Mouse (Mus musculus) neural tube, embryonic 11.5 days (tissue): ENCODE results near the gene Fam8a1. TPM values are rescaled to one million over a fixed set of nuclear protein-coding genes. Genes with fewer than 3 reads are reported as not detected.
A peak's percentile ranks its signal among the peaks of the same experiment; 100 is the strongest.

Source experiments
- ATAC-seq: fragments of 200-750 bp; cut with Nextera tagmentation; 2 replicates; pipeline ENCODE4 v1.8.0; 2017; ENCODE audit warnings: moderate number of reproducible peaks, mild to moderate bottlenecking, moderate TSS enrichment, moderate library complexity; ENCODE audit not compliant: insufficient read depth, low FRiP score, low TSS enrichment
- DNase-seq: peaks from one replicate; pipeline ENCODE4 v3.0.0-alpha.2; 2015; ENCODE audit warnings: low spot score
- H3K27ac ChIP-seq: fragments of 300-500 bp; sonication (generic); 2 replicates; pipeline ENCODE4 v1.5.1; 2014; ENCODE audit warnings: low read depth, mild to moderate bottlenecking, low read length
- H3K27me3 ChIP-seq: fragments of 300-500 bp; sonication (generic); 2 replicates; pipeline ENCODE4 v1.6.1; 2014; ENCODE audit warnings: mild to moderate bottlenecking, low read length, mixed read lengths; ENCODE audit not compliant: control insufficient read depth, insufficient read depth
- H3K36me3 ChIP-seq: fragments of 300-500 bp; sonication (generic); 2 replicates; pipeline ENCODE4 v1.6.1; 2014; ENCODE audit warnings: mild to moderate bottlenecking, low read length, moderate library complexity, mixed read lengths; ENCODE audit not compliant: control insufficient read depth, insufficient read depth
- H3K4me1 ChIP-seq: fragments of 300-500 bp; sonication (generic); 2 replicates; pipeline ENCODE4 v1.6.1; 2014; ENCODE audit warnings: low read length, mixed read lengths; ENCODE audit not compliant: control insufficient read depth, insufficient read depth
- H3K4me2 ChIP-seq: fragments of 300-500 bp; sonication (generic); 2 replicates; pipeline ENCODE4 v1.6.1; 2014; ENCODE audit warnings: low read depth, mild to moderate bottlenecking, moderate library complexity
- H3K4me3 ChIP-seq: fragments of 300-500 bp; sonication (generic); 2 replicates; pipeline ENCODE4 v1.5.1; 2014; ENCODE audit warnings: low read depth, low read length
- H3K9ac ChIP-seq: fragments of 300-500 bp; sonication (generic); 2 replicates; pipeline ENCODE4 v1.6.1; 2014; ENCODE audit warnings: mild to moderate bottlenecking, low read length
- H3K9me3 ChIP-seq: fragments of 300-500 bp; sonication (generic); 2 replicates; pipeline ENCODE4 v1.6.1; 2016; ENCODE audit warnings: low read length; ENCODE audit not compliant: control insufficient read depth
- WGBS: fragments of 180-500 bp; shearing (Covaris S2); extraction: QIAGEN DNeasy Blood & Tissue Kit; methylation state at CpG from one replicate; pipeline ENCODE4 v1.1.7; 2014; 5-methylcytosine and 5-hydroxymethylcytosine counted together
- polyA plus RNA-seq: library from polyadenylated mRNA; unstranded; fragments of >200 nt; fragmentation: Nextera tagmentation; extraction: Ambion mirVana; gene quantifications from 2 replicates; pipeline ENCODE4 v1.2.1, GENCODE M21; 2014

The Fam8a1 gene
- polyA plus RNA-seq, 1 experiment from 2014 or later = 14.1 TPM

- Histone ChIP-seq H3K4me3 (no peak overlapping the region), H3K9me3 (no peaks in the 10 kb centered on the region), H3K27ac (no peak overlapping the region), H3K36me3 (no peaks in the 10 kb centered on the region), H3K4me1 (0 out of 2 replicates have a peak, but pooled peaks cover 5% of the 10 kb centered on the region), H3K27me3 (no peaks in the 10 kb centered on the region), H3K4me2 (no peak overlapping the region), H3K9ac (no peak overlapping the region)
- DNase-seq (no peak), ATAC-seq (no peak)
These were observed 51.7 kb downstream of the Fam8a1 start for GRCm38 (mm10) chr13:46721009-46721408.

- DNase-seq (no peak), ATAC-seq (no peak)
- H3K27ac ChIP-seq = no peak overlapping the region
- no peak overlapping the region for H3K9ac ChIP-seq
- H3K9me3 ChIP-seq = no peaks in the 10 kb centered on the region
- H3K4me1 ChIP-seq = 0 out of 2 replicates have a peak, but pooled peaks cover 5% of the 10 kb centered on the region
- no peaks in the 10 kb centered on the region for H3K36me3 ChIP-seq
- H3K4me2 ChIP-seq = 0 out of 2 replicates have a peak overlapping the region, but pooled peaks have one; percentile 2
- no peak overlapping the region for H3K4me3 ChIP-seq
- H3K27me3 ChIP-seq = no peaks in the 10 kb centered on the region
These were observed 55.0 kb downstream of the Fam8a1 start for GRCm38 (mm10) chr13:46724371-46724770.

- 0 out of 2 replicates have a peak, but pooled peaks cover 5% of the 10 kb centered on the region for H3K4me1 ChIP-seq
- WGBS = 56% methylated on average over 2 of the region's 2 CpGs
- no peaks in the 10 kb centered on the region for H3K27me3 ChIP-seq
- H3K4me3 ChIP-seq = no peak overlapping the region; the same call in 1 of the 2 replicates
- no peak overlapping the region for H3K9ac ChIP-seq
- no peaks in the 10 kb centered on the region for H3K9me3 ChIP-seq
- no peak for ATAC-seq
- no peak overlapping the region for H3K4me2 ChIP-seq
- H3K27ac ChIP-seq = no peak overlapping the region
- DNase-seq = no peak
- H3K36me3 ChIP-seq = no peaks in the 10 kb centered on the region
These were observed 55.9 kb downstream of the Fam8a1 start for GRCm38 (mm10) chr13:46725227-46725626.

GRCm38 (mm10) chr13:46726288-46727037 lies 57.1 kb downstream of the Fam8a1 start:
- 0 out of 2 replicates have a peak, but pooled peaks cover 5% of the 10 kb centered on the region for H3K4me1 ChIP-seq
- no peaks in the 10 kb centered on the region for H3K9me3 ChIP-seq
- H3K4me2 ChIP-seq = peak overlapping the region; percentile 55
- H3K9ac ChIP-seq = peak overlapping the region; percentile 94
- no peaks in the 10 kb centered on the region for H3K36me3 ChIP-seq
- ATAC-seq (no peak), DNase-seq (peak; percentile 37)
- peak overlapping the region; percentile 99 for H3K4me3 ChIP-seq
- no peaks in the 10 kb centered on the region for H3K27me3 ChIP-seq
- WGBS = under 1% methylated on average over 30 of the region's 30 CpGs
- H3K27ac ChIP-seq = peak overlapping the region; percentile 93

GRCm38 (mm10) chr13:46727038-46727836 lies 57.9 kb downstream of the Fam8a1 start:
- DNase-seq (peak; percentile 72), ATAC-seq (peak; percentile 88)
- Histone ChIP-seq H3K36me3 (no peaks in the 10 kb centered on the region), H3K27me3 (no peaks in the 10 kb centered on the region), H3K9me3 (no peaks in the 10 kb centered on the region), H3K4me2 (peak overlapping the region; percentile 55), H3K27ac (peak overlapping the region; percentile 93), H3K9ac (peak overlapping the region; percentile 94), H3K4me1 (0 out of 2 replicates have a peak, but pooled peaks cover 5% of the 10 kb centered on the region), H3K4me3 (peak overlapping the region; percentile 99)
- under 1% methylated on average over 75 of the region's 85 CpGs for WGBS

Other genes with a start within 250 kb of the Fam8a1 start
- 9.5 and 10.7 TPM in 2 replicates for gene Cap2, start 167.7 kb upstream of the Fam8a1 start, polyA plus RNA-seq
- gene Nup153, start 58.4 kb downstream of the Fam8a1 start, polyA plus RNA-seq = 40.4 and 42.4 TPM in 2 replicates